Mouse (Mus musculus): ENCODE results near the gene Cars2. TPM values are rescaled to one million over a fixed set of nuclear protein-coding genes. Genes with fewer than 3 reads are reported as not detected.
"Not testable (repeated sequence)": the region's sequence is repeated elsewhere in the genome, so short reads cannot be mapped to it uniquely, and the experiment has no call there.

The Cars2 gene
- total RNA-seq, 2 experiments from 2014 or later, result 14.7 to 15.0 TPM

GRCm38 (mm10) chr8:11475397-11475796 lies 75.2 kb downstream of the Cars2 start:
- no peak for DNase-seq

- DNase-seq, result no peak
Measured at GRCm38 (mm10) chr8:11473072-11473471, 77.5 kb downstream of the Cars2 start.

- no peak for DNase-seq
Measured at GRCm38 (mm10) chr8:11471309-11471708, 79.3 kb downstream of the Cars2 start.

GRCm38 (mm10) chr8:11470694-11471093 lies 79.9 kb downstream of the Cars2 start:
- DNase-seq, result no peak

- no peak for DNase-seq
Measured at GRCm38 (mm10) chr8:11469095-11469494, 81.5 kb downstream of the Cars2 start.

GRCm38 (mm10) chr8:11466528-11466927 lies 84.1 kb downstream of the Cars2 start:
- DNase-seq, result not testable (repeated sequence)

- no peak for DNase-seq
Measured at GRCm38 (mm10) chr8:11465619-11466018, 85.0 kb downstream of the Cars2 start.

GRCm38 (mm10) chr8:11464707-11464964 lies 85.9 kb downstream of the Cars2 start:
- DNase-seq, result no peak

Other genes starting within 250 kb of the Cars2 start
- gene Col4a2, start 238.0 kb downstream of the Cars2 start, total RNA-seq (2021), result 100 to 1,000 TPM; 101 to 136 TPM
- 100 to 1,000 TPM; 206 to 284 TPM for gene Col4a1, start 238.0 kb downstream of the Cars2 start, total RNA-seq (2021)
- gene Rab20, start 72.1 kb downstream of the Cars2 start, total RNA-seq (2021), result under 1 TPM; 0.51 to 0.90 TPM
- gene Naxd, start 53.3 kb downstream of the Cars2 start, total RNA-seq (2021), result 10 to 100 TPM; 26.3 to 28.9 TPM
- gene Ing1, start 4.8 kb upstream of the Cars2 start, total RNA-seq (2021), result 10 to 100 TPM; 16.7 to 16.9 TPM
- gene Ankrd10, start 85.0 kb upstream of the Cars2 start, total RNA-seq (2021), result 10 to 100 TPM; 18.0 to 19.9 TPM
- not detected for gene 1700016D06Rik, start 150.3 kb upstream of the Cars2 start, total RNA-seq (2021)
- gene Arhgef7, start 176.9 kb upstream of the Cars2 start, total RNA-seq (2021), result 10 to 100 TPM; 56.0 to 61.4 TPM

Data from gastrocnemius, postnatal 25 days (tissue).